Mouse (Mus musculus): Measurements from ENCODE around the gene Ciao1. TPM values are rescaled to one million over a fixed set of nuclear protein-coding genes. Genes with fewer than 3 reads are reported as not detected.
A peak's percentile ranks its signal among the peaks of the same experiment; 100 is the strongest.

Gene Ciao1
- polyA plus RNA-seq, 1 experiment from 2014 or later: 61.4 TPM

- Histone ChIP-seq H3K27ac (ENCODE audit: low read length) (no peak overlapping the region), H3K4me1 (ENCODE audit: insufficient read depth, low read depth, low read length) (peaks cover 6% of the 10 kb centered on the region; the same call in 1 of the 2 replicates), H3K4me3 (ENCODE audit: low read depth, low read length) (no peak overlapping the region), H3K9me3 (ENCODE audit: low read length) (no peaks in the 10 kb centered on the region), H3K27me3 (replicated peaks; ENCODE audit: insufficient read depth, low read length) (no peaks in the 10 kb centered on the region), H3K36me3 (ENCODE audit: insufficient read depth, low read length) (no peaks in the 10 kb centered on the region), H3K4me2 (replicated peaks; ENCODE audit: low read depth, low read length) (no peak overlapping the region), H3K9ac (replicated peaks; ENCODE audit: low read depth) (no peak overlapping the region)
- 22% methylated on average over 3 of the region's 3 CpGs for WGBS
- ATAC-seq (no peak), DNase-seq (ENCODE audit: low spot score) (peak; percentile 85)
- TF ChIP-seq EP300 (IDR thresholded peaks at IDR 0.05): no peak
- TF ChIP-seq CTCF (IDR thresholded peaks at IDR 0.05): peak; percentile 85
Observed at GRCm38 (mm10) chr2:127204932-127205331, 42.7 kb downstream of the Ciao1 start.

Other genes starting within 250 kb of the Ciao1 start
- gene Ap4e1, start 239.1 kb downstream of the Ciao1 start, polyA plus RNA-seq (2015; fragmentation: Nextera tagmentation; extraction: Ambion mirVana): 4.8 and 5.5 TPM in 2 replicates
- gene Blvra, start 177.2 kb downstream of the Ciao1 start, polyA plus RNA-seq (2015; fragmentation: Nextera tagmentation; extraction: Ambion mirVana): 44.3 and 48.8 TPM in 2 replicates
- 13.4 and 17.7 TPM in 2 replicates for gene Ncaph, start 113.9 kb downstream of the Ciao1 start, polyA plus RNA-seq (2015; fragmentation: Nextera tagmentation; extraction: Ambion mirVana)
- 21.5 and 24.5 TPM in 2 replicates for gene Itpripl1, start 104.4 kb downstream of the Ciao1 start, polyA plus RNA-seq (2015; fragmentation: Nextera tagmentation; extraction: Ambion mirVana)
- gene 1810024B03Rik, start 39.5 kb downstream of the Ciao1 start, polyA plus RNA-seq (2015; fragmentation: Nextera tagmentation; extraction: Ambion mirVana): 1.9 and 2.0 TPM in 2 replicates
- 18.8 and 20.5 TPM in 2 replicates for gene Snrnp200, start 39.4 kb downstream of the Ciao1 start, polyA plus RNA-seq (2015; fragmentation: Nextera tagmentation; extraction: Ambion mirVana)
- gene Tmem127, start 92 bp upstream of the Ciao1 start, polyA plus RNA-seq (2015; fragmentation: Nextera tagmentation; extraction: Ambion mirVana): 30.4 and 32.9 TPM in 2 replicates
- gene Stard7, start 22.4 kb upstream of the Ciao1 start, polyA plus RNA-seq (2015; fragmentation: Nextera tagmentation; extraction: Ambion mirVana): 34.2 and 37.9 TPM in 2 replicates
- gene Dusp2, start 88.3 kb upstream of the Ciao1 start, polyA plus RNA-seq (2015; fragmentation: Nextera tagmentation; extraction: Ambion mirVana): 3.6 and 4.3 TPM in 2 replicates
- not detected in 2 replicates for gene Astl, start 90.8 kb upstream of the Ciao1 start, polyA plus RNA-seq (2015; fragmentation: Nextera tagmentation; extraction: Ambion mirVana)
- gene Adra2b, start 115.4 kb upstream of the Ciao1 start, polyA plus RNA-seq (2015; fragmentation: Nextera tagmentation; extraction: Ambion mirVana): 0.10 and 0.30 TPM in 2 replicates
- 0.21 and 0.23 TPM in 2 replicates for gene Gpat2, start 177.4 kb upstream of the Ciao1 start, polyA plus RNA-seq (2015; fragmentation: Nextera tagmentation; extraction: Ambion mirVana)
- 17.0 and 20.0 TPM in 2 replicates for gene Fahd2a, start 196.7 kb upstream of the Ciao1 start, polyA plus RNA-seq (2015; fragmentation: Nextera tagmentation; extraction: Ambion mirVana)

Measured in lung, postnatal 0 days (tissue).